Mouse (Mus musculus): ENCODE measurements around the gene Nudt5.

The Nudt5 gene

DNA sequence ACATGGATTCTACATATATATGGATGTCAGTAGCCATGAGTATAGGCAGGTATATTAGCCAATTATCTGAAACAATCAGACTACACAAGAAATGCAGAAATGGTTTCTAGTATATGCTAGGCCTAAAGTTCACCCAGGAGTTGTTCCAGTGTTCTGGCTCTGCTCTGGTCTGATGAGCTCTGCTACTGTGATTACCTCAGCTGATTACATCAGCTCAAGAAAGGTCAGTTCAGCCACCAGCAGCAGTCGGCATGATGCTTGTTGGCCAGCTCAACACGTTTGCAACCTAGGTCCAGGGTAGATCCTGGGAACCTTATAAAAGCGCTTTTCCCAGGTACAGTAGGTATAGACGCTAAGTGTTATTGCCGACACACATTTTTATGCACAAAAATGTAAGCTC is 24.9 kb downstream of the Nudt5 start:
- DNase-seq = no peak

DNA sequence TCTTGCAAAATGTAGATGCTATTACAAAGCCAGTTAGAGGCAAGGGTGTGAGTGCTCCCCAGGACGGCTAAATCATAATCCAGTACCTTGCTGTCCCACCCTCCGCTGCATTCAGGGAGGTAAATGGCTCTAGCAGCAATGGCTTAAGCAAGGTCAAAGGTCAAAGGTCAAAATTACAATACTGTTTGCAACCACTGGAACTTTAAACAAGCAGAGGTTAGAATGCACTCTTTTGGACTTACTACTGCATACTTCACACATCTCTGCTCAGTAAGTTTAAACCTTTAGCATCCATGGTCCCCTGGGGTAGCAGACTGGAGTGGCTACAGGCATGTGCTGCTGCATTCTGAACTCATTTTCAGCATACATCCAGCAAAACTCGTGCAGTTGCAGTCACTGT is 32.6 kb downstream of the Nudt5 start:
- no peak for DNase-seq

DNA sequence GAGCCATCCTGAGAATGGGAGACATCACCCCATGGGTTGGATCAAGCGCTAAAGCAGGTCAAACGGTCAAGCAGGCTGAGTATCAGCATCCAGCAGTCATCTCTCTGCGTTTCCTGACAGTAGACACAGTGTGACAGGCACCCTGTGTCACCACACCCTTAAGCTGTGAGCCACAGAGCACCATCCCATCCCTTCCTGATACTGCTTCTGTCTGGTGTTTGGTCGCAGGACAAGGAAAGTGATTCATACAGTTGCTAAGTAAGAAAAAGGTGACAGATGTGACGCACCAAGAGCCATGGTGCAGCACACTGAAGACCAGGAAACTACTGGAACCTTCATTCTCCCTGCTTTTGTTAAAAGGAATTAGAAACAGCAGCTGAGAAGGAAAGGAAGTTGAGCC is 44.0 kb downstream of the Nudt5 start:
- DNase-seq = no peak

DNA sequence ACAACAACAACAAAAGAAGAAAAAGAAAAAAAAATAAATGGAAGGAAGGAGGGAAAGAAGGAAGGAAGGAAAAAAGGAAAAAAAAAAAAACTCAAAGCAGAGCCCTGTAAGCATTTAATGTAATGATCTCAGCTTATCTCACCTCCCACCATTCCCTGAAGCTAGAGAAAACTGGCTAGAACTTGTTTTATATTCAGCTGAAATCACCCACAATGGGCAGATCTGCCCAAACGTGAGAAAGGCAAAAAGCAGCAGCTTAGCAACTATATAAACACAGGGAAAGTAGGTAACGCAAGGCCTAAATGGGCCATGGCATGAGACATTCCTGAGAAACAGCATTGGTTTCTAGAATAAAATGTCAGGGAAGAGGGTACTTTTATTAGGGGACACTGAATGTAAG is 44.6 kb downstream of the Nudt5 start:
- no peak for DNase-seq

DNA sequence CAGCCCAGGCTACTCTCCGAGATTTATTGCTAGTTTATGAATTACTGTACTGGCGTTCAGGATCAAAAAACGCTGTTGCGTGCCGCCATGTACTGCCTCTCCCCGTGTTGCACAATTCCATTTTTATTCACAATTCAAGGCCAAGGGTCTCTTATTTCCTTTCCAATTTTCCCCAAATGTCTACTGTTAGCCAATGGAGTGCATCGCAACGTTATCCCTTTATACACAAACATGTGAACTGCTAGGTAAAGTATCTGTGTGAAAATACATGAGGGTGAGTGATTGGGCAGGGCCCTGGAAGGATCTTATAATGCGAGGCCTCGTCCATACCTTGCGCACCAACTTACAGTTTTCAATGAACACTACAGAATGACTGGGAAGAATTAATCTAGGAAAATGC is 49.5 kb downstream of the Nudt5 start:
- no peak for DNase-seq

DNA sequence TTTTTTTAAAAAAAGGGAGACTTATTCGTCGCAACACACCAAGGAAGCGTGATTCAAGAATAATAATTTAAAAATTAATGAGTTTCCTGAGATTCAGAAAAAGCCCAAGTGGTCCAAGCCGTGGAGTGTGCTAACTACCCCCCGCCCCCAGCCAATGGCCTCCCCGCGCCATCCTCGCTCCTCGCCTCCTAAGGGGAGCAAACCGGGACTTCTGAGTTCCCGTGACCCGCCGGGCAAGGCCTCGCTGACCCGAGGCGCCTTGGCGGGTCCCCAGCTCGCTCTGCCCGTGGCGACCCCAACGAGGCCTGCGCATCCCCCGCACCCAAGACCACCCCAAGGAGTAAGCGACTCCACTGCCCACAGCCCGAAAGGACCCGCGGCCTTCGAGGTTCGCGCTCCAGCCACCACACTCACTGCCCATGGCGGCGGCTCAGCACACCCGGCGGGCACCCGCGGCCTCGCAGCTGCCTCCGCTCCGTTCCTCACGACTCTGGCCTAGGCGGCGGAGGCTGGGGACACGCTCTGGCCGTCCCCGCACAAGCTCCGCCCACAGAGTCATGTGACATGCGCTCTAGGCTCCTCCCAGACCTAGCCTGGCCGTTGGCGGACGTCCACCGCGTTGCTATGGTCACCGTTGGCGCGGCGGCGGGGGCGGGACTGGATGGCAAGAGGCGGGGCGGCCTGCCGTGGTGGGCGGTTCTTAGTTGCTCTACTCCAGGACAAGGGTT is 50.2 kb downstream of the Nudt5 start, which contains the start of gene Sec61a2:
Gene Sec61a2, minus strand, starts transcription at position 590 of the 728 bp plus-strand sequence.
- DNase-seq = peak; percentile 99

GRCm38 (mm10) chr2:5900145-5900544 is 55.3 kb downstream of the Nudt5 start:
- DNase-seq = no peak

GRCm38 (mm10) chr2:5906092-5906491 is 61.3 kb downstream of the Nudt5 start:
- DNase-seq = no peak

DNA sequence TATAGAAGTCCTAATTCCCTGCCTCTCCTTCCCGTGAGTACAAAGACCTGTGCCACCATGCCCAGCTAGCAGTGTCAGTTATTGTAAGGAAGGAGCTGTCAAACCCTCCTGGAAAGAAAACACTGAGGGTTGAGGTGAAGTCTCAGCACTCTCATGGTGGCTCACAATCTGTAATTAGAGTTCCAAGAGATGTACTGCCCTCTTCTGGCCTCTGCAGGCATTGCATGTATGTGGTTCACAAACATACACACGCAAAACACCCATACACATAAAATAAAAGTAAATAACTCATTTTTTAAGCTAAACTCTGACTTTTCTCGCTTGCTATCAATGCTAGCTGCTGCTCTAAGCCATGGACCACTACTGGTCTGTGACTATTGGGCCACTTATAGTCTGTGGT is 61.8 kb downstream of the Nudt5 start:
- peak; percentile 57 for DNase-seq

DNA sequence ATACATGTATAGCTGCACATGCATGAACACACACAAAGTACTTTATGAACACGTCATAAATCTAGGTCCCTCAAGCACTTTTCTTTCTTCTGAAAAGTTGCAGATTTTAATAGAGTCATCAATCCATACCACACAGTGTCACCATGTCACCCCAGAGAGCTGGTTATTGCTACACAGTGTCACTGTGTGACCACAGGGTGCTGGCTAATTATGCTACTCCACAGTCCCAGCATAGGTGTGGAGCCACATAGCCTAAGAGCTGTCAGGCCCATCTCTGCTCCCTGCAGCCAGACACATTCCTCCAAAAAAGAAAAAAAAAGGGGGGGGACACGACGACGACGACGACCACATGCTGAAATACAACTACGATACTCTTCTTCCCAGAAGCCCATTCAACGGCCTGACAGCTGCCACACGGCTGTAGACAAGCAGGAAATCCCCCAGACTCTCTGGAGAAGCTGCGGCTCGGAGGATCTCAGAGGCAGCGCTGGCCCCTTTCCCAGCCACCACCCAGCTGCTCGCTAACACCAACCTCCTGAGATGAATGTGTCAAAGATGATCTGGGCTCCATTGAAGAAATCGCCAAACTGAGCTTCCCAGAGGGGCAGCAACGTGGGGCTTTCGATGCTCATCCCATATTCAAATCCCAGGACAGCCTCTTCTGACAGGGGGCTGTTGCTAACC is 66.6 kb downstream of the Nudt5 start:
- no peak for DNase-seq
